Mouse (Mus musculus) liver, embryonic 15.5 days (tissue): ENCODE results near the gene Cradd. TPM values are rescaled to one million over a fixed set of nuclear protein-coding genes. Genes with fewer than 3 reads are reported as not detected.

Source experiments
- ATAC-seq: fragments of 200-750 bp; cut with Nextera tagmentation; 2 replicates; pipeline ENCODE4 v1.8.0; 2017; ENCODE audit warnings: moderate number of reproducible peaks, mild to moderate bottlenecking, moderate library complexity; ENCODE audit not compliant: insufficient read depth
- H3K27ac ChIP-seq: fragments of 300-500 bp; sonication (generic); replicated peaks from 2 replicates; pipeline ENCODE4 v1.5.1; 2015; ENCODE audit warnings: mild to moderate bottlenecking, inconsistent platforms
- H3K27me3 ChIP-seq: fragments of 300-500 bp; sonication (generic); 2 replicates; pipeline ENCODE4 v1.6.1; 2015; ENCODE audit warnings: mild to moderate bottlenecking, inconsistent platforms
- H3K36me3 ChIP-seq: fragments of 300-500 bp; sonication (generic); replicated peaks from 2 replicates; pipeline ENCODE4 v1.6.1; 2015; ENCODE audit warnings: moderate library complexity, mild to moderate bottlenecking, inconsistent platforms
- H3K4me1 ChIP-seq: fragments of 300-500 bp; sonication (generic); replicated peaks from 2 replicates; pipeline ENCODE4 v1.6.1; 2015; ENCODE audit warnings: inconsistent platforms
- H3K4me2 ChIP-seq: fragments of 300-500 bp; sonication (generic); 2 replicates; pipeline ENCODE4 v1.6.1; 2015; ENCODE audit warnings: moderate library complexity, mild to moderate bottlenecking, inconsistent platforms
- H3K4me3 ChIP-seq: fragments of 300-500 bp; sonication (generic); replicated peaks from 2 replicates; pipeline ENCODE4 v1.5.1; 2015; ENCODE audit warnings: mild to moderate bottlenecking, inconsistent platforms
- H3K9ac ChIP-seq: fragments of 300-500 bp; sonication (generic); 2 replicates; pipeline ENCODE4 v1.6.1; 2015; ENCODE audit warnings: moderate library complexity, mild to moderate bottlenecking, inconsistent platforms
- H3K9me3 ChIP-seq: fragments of 300-500 bp; sonication (generic); replicated peaks from 2 replicates; pipeline ENCODE4 v1.6.1; 2016; ENCODE audit warnings: inconsistent platforms
- WGBS: fragments of 180-500 bp; shearing (Covaris S2); methylation state at CpG from one replicate; pipeline ENCODE4 v1.1.7; 2015; ENCODE audit warnings: mixed read lengths; ENCODE audit not compliant: insufficient replicate concordance; 5-methylcytosine and 5-hydroxymethylcytosine counted together
- polyA plus RNA-seq: library from polyadenylated mRNA; unstranded; fragments of >200 nt; fragmentation: Nextera tagmentation; extraction: Ambion mirVana; gene quantifications from 2 replicates; pipeline ENCODE4 v1.2.1, GENCODE M21; 2015

The Cradd gene
- polyA plus RNA-seq, 1 experiment from 2014 or later, result 4.2 TPM

- no peaks in the 10 kb centered on the region for H3K9me3 ChIP-seq
- no peak for ATAC-seq
- H3K27me3 ChIP-seq, result no peaks in the 10 kb centered on the region
- peaks cover 3% of the 10 kb centered on the region; the same call in 1 of the 2 replicates for H3K4me1 ChIP-seq
- no peak overlapping the region for H3K4me2 ChIP-seq
- H3K36me3 ChIP-seq, result no peaks in the 10 kb centered on the region
- H3K4me3 ChIP-seq, result no peak overlapping the region
- H3K9ac ChIP-seq, result no peak overlapping the region
- 72% methylated on average over 3 of the region's 3 CpGs for WGBS
- H3K27ac ChIP-seq, result no peak overlapping the region
These were observed 89.3 kb downstream of the Cradd start for GRCm38 (mm10) chr10:95234661-95235060.

DNA sequence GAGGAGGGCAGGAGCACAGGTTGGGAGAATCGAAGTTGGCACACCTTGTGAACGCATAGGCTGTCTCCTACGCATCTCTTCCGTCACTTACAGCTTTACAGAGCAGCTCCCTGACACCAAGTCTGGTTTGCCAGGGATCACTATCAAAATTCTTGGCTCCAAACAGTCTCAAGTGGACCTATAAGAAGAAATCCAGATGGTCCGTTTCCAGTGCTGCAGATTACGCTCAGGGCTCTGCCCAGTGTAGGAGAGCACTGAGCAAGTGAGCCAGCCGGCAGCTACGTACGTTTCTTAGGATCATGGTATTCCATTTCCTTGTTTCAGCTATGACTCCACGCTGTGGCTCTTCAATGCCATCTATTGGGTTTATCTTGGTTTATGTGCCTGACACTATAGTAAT is 90.9 kb downstream of the Cradd start:
- ATAC-seq, result no peak
- H3K9me3 ChIP-seq, result no peaks in the 10 kb centered on the region
- no peak overlapping the region for H3K4me3 ChIP-seq
- H3K4me1 ChIP-seq, result peaks cover 3% of the 10 kb centered on the region; the same call in 1 of the 2 replicates
- H3K36me3 ChIP-seq, result no peaks in the 10 kb centered on the region
- no peak overlapping the region for H3K4me2 ChIP-seq
- no peak overlapping the region for H3K27ac ChIP-seq
- H3K27me3 ChIP-seq, result no peaks in the 10 kb centered on the region
- WGBS, result 73% methylated on average over 10 of the region's 10 CpGs
- no peak overlapping the region for H3K9ac ChIP-seq

GRCm38 (mm10) chr10:95232554-95232953 is 91.4 kb downstream of the Cradd start:
- 50% methylated on average over 3 of the region's 3 CpGs for WGBS
- Histone ChIP-seq H3K36me3 (no peaks in the 10 kb centered on the region), H3K9me3 (no peaks in the 10 kb centered on the region), H3K4me3 (no peak overlapping the region), H3K4me1 (peaks cover 3% of the 10 kb centered on the region; the same call in 1 of the 2 replicates), H3K27me3 (no peaks in the 10 kb centered on the region), H3K27ac (no peak overlapping the region), H3K9ac (no peak overlapping the region), H3K4me2 (no peak overlapping the region)
- ATAC-seq, result peak; percentile 30; the same call in 1 of the 2 replicates

GRCm38 (mm10) chr10:95228192-95228591 is 95.7 kb downstream of the Cradd start:
- Histone ChIP-seq H3K4me3 (no peak overlapping the region), H3K9me3 (no peaks in the 10 kb centered on the region), H3K4me2 (no peak overlapping the region), H3K27ac (no peak overlapping the region), H3K36me3 (no peaks in the 10 kb centered on the region), H3K9ac (no peak overlapping the region), H3K27me3 (no peaks in the 10 kb centered on the region), H3K4me1 (no peaks in the 10 kb centered on the region)
- no peak for ATAC-seq
- 63% methylated on average over 6 of the region's 6 CpGs for WGBS

DNA sequence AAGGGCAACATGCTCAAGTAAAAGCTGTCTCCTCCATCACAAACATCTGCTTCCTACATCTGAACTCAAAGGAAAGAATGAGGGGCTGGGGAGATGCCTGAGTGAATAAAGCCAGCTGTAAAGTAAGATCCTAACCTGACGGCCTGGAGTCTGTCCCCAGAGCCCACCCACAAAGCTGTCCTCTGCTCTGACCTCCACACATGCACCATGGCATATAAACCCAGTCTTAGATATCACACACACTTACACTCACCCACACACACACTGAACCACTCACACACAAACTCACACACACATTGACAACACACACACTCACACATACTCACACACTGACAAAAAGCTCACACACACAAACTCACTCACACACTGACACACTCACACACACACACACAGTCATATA is 96.3 kb downstream of the Cradd start:
- H3K27me3 ChIP-seq, result no peaks in the 10 kb centered on the region
- H3K4me3 ChIP-seq, result no peak overlapping the region
- 25% methylated on average over 1 of the region's 1 CpGs for WGBS
- H3K27ac ChIP-seq, result no peak overlapping the region
- H3K4me1 ChIP-seq, result no peaks in the 10 kb centered on the region
- no peaks in the 10 kb centered on the region for H3K9me3 ChIP-seq
- no peaks in the 10 kb centered on the region for H3K36me3 ChIP-seq
- H3K4me2 ChIP-seq, result no peak overlapping the region
- no peak for ATAC-seq
- no peak overlapping the region for H3K9ac ChIP-seq

- Histone ChIP-seq H3K27me3 (no peaks in the 10 kb centered on the region), H3K9me3 (no peaks in the 10 kb centered on the region), H3K4me3 (no peak overlapping the region), H3K4me1 (no peaks in the 10 kb centered on the region), H3K36me3 (no peaks in the 10 kb centered on the region), H3K4me2 (no peak overlapping the region), H3K27ac (no peak overlapping the region), H3K9ac (no peak overlapping the region)
- 25% methylated on average over 4 of the region's 4 CpGs for WGBS
- ATAC-seq, result no peak
These were observed 97.2 kb downstream of the Cradd start for GRCm38 (mm10) chr10:95226772-95227171.

DNA sequence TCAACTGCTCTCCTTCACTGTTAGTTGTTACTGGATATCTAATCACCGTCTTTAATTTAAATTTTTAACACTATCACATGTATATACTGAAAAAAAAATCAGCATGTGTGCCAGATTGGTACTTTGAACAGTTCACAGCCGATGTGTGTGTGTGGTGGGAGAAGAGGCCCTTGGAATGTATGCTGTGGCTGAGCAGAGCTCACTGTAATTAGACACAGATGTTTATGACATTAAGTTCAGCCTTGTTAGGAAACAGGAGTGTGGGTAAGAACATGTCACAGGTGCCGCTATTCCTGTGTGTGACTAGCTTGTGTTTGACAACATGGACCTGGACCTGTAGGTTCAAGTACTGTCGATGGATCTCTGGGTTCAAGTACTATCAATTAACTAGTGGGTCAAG is 98.9 kb downstream of the Cradd start:
- Histone ChIP-seq H3K9me3 (no peaks in the 10 kb centered on the region), H3K4me3 (no peak overlapping the region), H3K27me3 (no peaks in the 10 kb centered on the region), H3K4me1 (no peaks in the 10 kb centered on the region), H3K9ac (no peak overlapping the region), H3K27ac (no peak overlapping the region), H3K36me3 (no peaks in the 10 kb centered on the region), H3K4me2 (no peak overlapping the region)
- ATAC-seq, result no peak
- 76% methylated on average over 4 of the region's 4 CpGs for WGBS

- Histone ChIP-seq H3K9me3 (no peaks in the 10 kb centered on the region), H3K4me1 (no peaks in the 10 kb centered on the region), H3K9ac (no peak overlapping the region), H3K36me3 (no peaks in the 10 kb centered on the region), H3K4me2 (no peak overlapping the region), H3K4me3 (no peak overlapping the region), H3K27me3 (no peaks in the 10 kb centered on the region), H3K27ac (no peak overlapping the region)
- no peak for ATAC-seq
- 72% methylated on average over 16 of the region's 16 CpGs for WGBS
These were observed 100.7 kb downstream of the Cradd start for GRCm38 (mm10) chr10:95223211-95223610.

GRCm38 (mm10) chr10:95221914-95222313 is 102.0 kb downstream of the Cradd start:
- ATAC-seq, result no peak
- H3K9me3 ChIP-seq, result no peaks in the 10 kb centered on the region
- no peaks in the 10 kb centered on the region for H3K27me3 ChIP-seq
- H3K36me3 ChIP-seq, result no peaks in the 10 kb centered on the region
- H3K27ac ChIP-seq, result no peak overlapping the region
- no peaks in the 10 kb centered on the region for H3K4me1 ChIP-seq
- H3K9ac ChIP-seq, result no peak overlapping the region
- WGBS, result 81% methylated on average over 9 of the region's 9 CpGs
- no peak overlapping the region for H3K4me3 ChIP-seq
- H3K4me2 ChIP-seq, result no peak overlapping the region

DNA sequence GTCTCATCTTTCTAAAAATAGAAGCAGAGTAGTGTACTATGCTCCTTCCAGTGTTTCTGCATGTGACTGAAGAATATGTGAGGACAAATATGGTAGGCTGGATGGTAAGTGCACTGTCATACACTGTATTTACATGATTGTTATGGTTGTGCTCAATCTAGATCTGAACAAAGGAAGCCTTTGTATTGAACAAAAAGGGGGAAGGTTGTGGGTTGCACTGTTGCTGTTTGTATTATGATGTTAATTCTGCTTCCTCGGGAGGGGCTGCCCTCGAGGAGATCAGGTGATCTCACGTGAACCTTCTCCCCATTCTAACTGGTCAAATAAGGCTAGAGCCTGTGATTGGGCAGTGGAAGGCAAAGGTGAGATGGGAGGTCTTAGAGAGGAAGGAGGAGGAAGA is 103.4 kb downstream of the Cradd start:
- H3K9me3 ChIP-seq, result no peaks in the 10 kb centered on the region
- ATAC-seq, result no peak

DNA sequence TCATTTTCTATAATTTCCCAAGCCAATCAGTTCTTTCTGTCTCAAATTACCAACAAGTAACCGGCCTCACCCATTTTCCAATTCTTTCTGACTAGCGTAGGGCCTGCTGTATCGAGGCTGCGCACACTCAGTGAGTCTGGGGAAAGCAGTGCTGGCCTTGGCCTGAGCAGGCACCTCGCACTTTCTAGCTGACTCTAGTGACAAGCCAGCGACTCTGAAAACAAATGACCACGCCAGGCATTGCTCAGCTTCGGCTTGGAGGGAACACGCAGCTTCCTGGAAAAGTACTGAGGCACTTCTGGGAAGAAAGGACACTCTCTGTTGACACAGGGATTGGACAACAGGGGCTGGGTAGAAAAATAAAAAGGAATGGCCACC is 105.3 kb downstream of the Cradd start:
- Histone ChIP-seq H3K4me2 (no peak overlapping the region), H3K9ac (no peak overlapping the region), H3K4me1 (no peaks in the 10 kb centered on the region), H3K27me3 (no peaks in the 10 kb centered on the region), H3K36me3 (no peaks in the 10 kb centered on the region), H3K9me3 (no peaks in the 10 kb centered on the region), H3K27ac (no peak overlapping the region), H3K4me3 (no peak overlapping the region)
- WGBS, result 72% methylated on average over 9 of the region's 9 CpGs
- ATAC-seq, result no peak

More for the DNA sequence above, 103.4 kb downstream of the Cradd start:
- Histone ChIP-seq H3K27me3 (no peaks in the 10 kb centered on the region), H3K36me3 (no peaks in the 10 kb centered on the region), H3K9ac (no peak overlapping the region), H3K4me2 (no peak overlapping the region), H3K4me1 (no peaks in the 10 kb centered on the region), H3K4me3 (no peak overlapping the region), H3K27ac (no peak overlapping the region)
- WGBS, result 40% methylated on average over 3 of the region's 3 CpGs

- ATAC-seq, result no peak
- H3K4me1 ChIP-seq, result no peaks in the 10 kb centered on the region
- H3K36me3 ChIP-seq, result no peaks in the 10 kb centered on the region
- WGBS, result 51% methylated on average over 18 of the region's 18 CpGs
- H3K9me3 ChIP-seq, result no peaks in the 10 kb centered on the region
- H3K4me3 ChIP-seq, result no peak overlapping the region
- H3K27ac ChIP-seq, result no peak overlapping the region
- no peaks in the 10 kb centered on the region for H3K27me3 ChIP-seq
- no peak overlapping the region for H3K4me2 ChIP-seq
- no peak overlapping the region for H3K9ac ChIP-seq
These were observed 105.8 kb downstream of the Cradd start for GRCm38 (mm10) chr10:95217956-95218682.
